Mouse (Mus musculus): Measurements from ENCODE around the gene Pvalb. TPM values are rescaled to one million over a fixed set of nuclear protein-coding genes. Genes with fewer than 3 reads are reported as not detected.
A peak's percentile ranks its signal among the peaks of the same experiment; 100 is the strongest.

Pvalb gene
- polyA plus RNA-seq (2015; fragmentation: Nextera tagmentation; extraction: Ambion mirVana) = 0.25 and 0.28 TPM in 2 replicates

GRCm38 (mm10) chr15:78206312-78206711 is at the start of gene Pvalb:
Gene Pvalb, minus strand, starts transcription at chr15:78206400.
- Histone ChIP-seq H3K9ac (ENCODE audit: low read length) (no peak within 1 kb of the TSS), H3K27me3 (ENCODE audit: control insufficient read depth, insufficient read depth, low read length) (peaks cover 34% of the 10 kb centered on the region), H3K36me3 (ENCODE audit: control insufficient read depth, insufficient read depth, low read length) (no peaks in the 10 kb centered on the region), H3K9me3 (replicated peaks; ENCODE audit: control insufficient read depth, low read length) (no peaks in the 10 kb centered on the region), H3K4me3 (replicated peaks; ENCODE audit: low read length) (no peak within 1 kb of the TSS), H3K4me2 (ENCODE audit: low read depth, low read length) (no peak within 1 kb of the TSS), H3K27ac (ENCODE audit: low read length) (no peak within 1 kb of the TSS), H3K4me1 (ENCODE audit: control insufficient read depth, insufficient read depth, low read length) (no peaks in the 10 kb centered on the region; the same call in 1 of the 2 replicates)
- WGBS = 81% methylated on average over 7 of the region's 7 CpGs
- ATAC-seq (ENCODE audit: insufficient read depth, low FRiP score) = no peak

DNA sequence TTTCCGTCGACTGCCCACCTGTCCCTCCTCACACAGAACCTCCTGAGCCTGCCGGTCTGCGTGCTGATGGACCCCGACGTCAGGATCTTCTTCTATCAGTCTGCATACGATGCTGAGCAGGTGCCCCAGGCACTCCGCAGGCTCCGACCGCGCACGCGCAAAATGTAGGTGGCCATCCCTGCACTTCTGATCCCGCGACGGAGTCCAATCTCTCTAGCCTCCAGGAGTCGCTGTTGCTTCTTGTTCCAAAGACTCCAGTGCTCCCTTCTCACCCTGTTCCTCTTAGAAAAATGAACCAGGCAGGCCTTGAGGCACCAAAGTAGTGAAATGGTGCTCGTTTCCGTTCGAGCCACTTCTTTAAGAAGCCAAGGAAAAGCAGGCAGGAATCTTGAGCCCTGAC is 48.6 kb upstream of the Pvalb start:
- Histone ChIP-seq H3K4me1 (ENCODE audit: control insufficient read depth, insufficient read depth, low read length) (no peaks in the 10 kb centered on the region), H3K9ac (ENCODE audit: low read length) (no peak overlapping the region; the same call in 1 of the 2 replicates), H3K27me3 (ENCODE audit: control insufficient read depth, insufficient read depth, low read length) (no peaks in the 10 kb centered on the region; the same call in 1 of the 2 replicates), H3K9me3 (replicated peaks; ENCODE audit: control insufficient read depth, low read length) (no peaks in the 10 kb centered on the region), H3K36me3 (ENCODE audit: control insufficient read depth, insufficient read depth, low read length) (no peaks in the 10 kb centered on the region), H3K27ac (ENCODE audit: low read length) (no peak overlapping the region), H3K4me2 (ENCODE audit: low read depth, low read length) (no peak overlapping the region), H3K4me3 (replicated peaks; ENCODE audit: low read length) (no peak overlapping the region)
- 18% methylated on average over 20 of the region's 20 CpGs for WGBS
- ATAC-seq (ENCODE audit: insufficient read depth, low FRiP score) = no peak

DNA sequence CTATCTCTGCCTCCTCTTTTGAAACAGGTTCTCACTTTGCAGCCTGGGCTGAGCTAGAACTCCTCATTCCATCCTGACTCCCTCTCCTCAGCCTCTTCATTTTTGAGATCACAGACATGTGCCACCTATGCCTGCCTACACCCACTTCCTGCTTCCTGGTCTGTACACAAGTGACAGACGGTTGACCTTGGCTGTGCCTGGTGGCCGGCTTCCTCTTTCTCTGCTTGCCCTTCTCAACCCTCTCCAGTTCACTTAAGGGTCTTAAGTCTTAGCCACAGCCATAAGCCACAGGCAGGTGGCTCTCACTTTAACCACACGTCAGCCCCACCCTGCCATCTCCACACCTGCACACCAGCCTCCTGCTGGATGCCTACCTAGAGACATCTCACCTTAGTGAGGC is 42.2 kb upstream of the Pvalb start:
- 46% methylated on average over 3 of the region's 3 CpGs for WGBS
- no peak overlapping the region for H3K9ac ChIP-seq (ENCODE audit: low read length)
- ATAC-seq (ENCODE audit: insufficient read depth, low FRiP score) = no peak

DNA sequence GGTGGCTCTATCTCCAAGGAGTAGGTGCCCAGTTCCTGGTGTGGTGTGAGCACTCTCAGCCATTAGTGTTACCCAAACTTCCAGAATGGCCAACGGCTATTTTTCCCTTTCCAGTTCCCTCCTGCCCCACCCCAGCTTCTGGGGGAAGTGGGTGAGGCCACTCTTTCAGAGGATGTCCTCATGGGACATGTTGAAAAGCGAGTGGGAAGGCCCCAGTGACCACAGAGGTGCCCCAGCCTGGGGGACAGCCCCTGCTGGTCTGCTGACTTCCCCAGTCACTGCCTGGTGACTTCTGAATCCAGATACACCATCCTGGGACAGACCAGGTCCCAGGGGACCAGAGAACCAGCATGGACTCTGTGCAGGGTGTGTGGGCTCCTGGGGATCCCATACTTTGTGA is 41.5 kb upstream of the Pvalb start:
- 78% methylated on average over 2 of the region's 2 CpGs for WGBS
- no peaks in the 10 kb centered on the region for H3K27me3 ChIP-seq (ENCODE audit: control insufficient read depth, insufficient read depth, low read length)
- H3K9ac ChIP-seq (ENCODE audit: low read length) = no peak overlapping the region
- no peak for ATAC-seq (ENCODE audit: insufficient read depth, low FRiP score)
- H3K4me3 ChIP-seq (replicated peaks; ENCODE audit: low read length) = no peak overlapping the region
- H3K36me3 ChIP-seq (ENCODE audit: control insufficient read depth, insufficient read depth, low read length) = no peaks in the 10 kb centered on the region
- H3K4me2 ChIP-seq (ENCODE audit: low read depth, low read length) = no peak overlapping the region
- no peaks in the 10 kb centered on the region for H3K4me1 ChIP-seq (ENCODE audit: control insufficient read depth, insufficient read depth, low read length)
- H3K27ac ChIP-seq (ENCODE audit: low read length) = no peak overlapping the region
- H3K9me3 ChIP-seq (replicated peaks; ENCODE audit: control insufficient read depth, low read length) = no peaks in the 10 kb centered on the region

More for the DNA sequence above, 42.2 kb upstream of the Pvalb start:
- Histone ChIP-seq H3K4me3 (replicated peaks; ENCODE audit: low read length) (no peak overlapping the region), H3K4me2 (ENCODE audit: low read depth, low read length) (no peak overlapping the region), H3K27ac (ENCODE audit: low read length) (no peak overlapping the region), H3K4me1 (ENCODE audit: control insufficient read depth, insufficient read depth, low read length) (no peaks in the 10 kb centered on the region), H3K9me3 (replicated peaks; ENCODE audit: control insufficient read depth, low read length) (no peaks in the 10 kb centered on the region), H3K36me3 (ENCODE audit: control insufficient read depth, insufficient read depth, low read length) (no peaks in the 10 kb centered on the region), H3K27me3 (ENCODE audit: control insufficient read depth, insufficient read depth, low read length) (no peaks in the 10 kb centered on the region)

GRCm38 (mm10) chr15:78246143-78247116 is 40.2 kb upstream of the Pvalb start:
- WGBS = 72% methylated on average over 18 of the region's 18 CpGs
- no peak overlapping the region for H3K4me2 ChIP-seq (ENCODE audit: low read depth, low read length)
- H3K27me3 ChIP-seq (ENCODE audit: control insufficient read depth, insufficient read depth, low read length) = no peaks in the 10 kb centered on the region
- ATAC-seq (ENCODE audit: insufficient read depth, low FRiP score) = no peak
- no peaks in the 10 kb centered on the region for H3K4me1 ChIP-seq (ENCODE audit: control insufficient read depth, insufficient read depth, low read length)
- no peak overlapping the region for H3K4me3 ChIP-seq (replicated peaks; ENCODE audit: low read length)
- H3K9me3 ChIP-seq (replicated peaks; ENCODE audit: control insufficient read depth, low read length) = no peaks in the 10 kb centered on the region
- no peaks in the 10 kb centered on the region for H3K36me3 ChIP-seq (ENCODE audit: control insufficient read depth, insufficient read depth, low read length)
- no peak overlapping the region for H3K9ac ChIP-seq (ENCODE audit: low read length)
- H3K27ac ChIP-seq (ENCODE audit: low read length) = no peak overlapping the region

DNA sequence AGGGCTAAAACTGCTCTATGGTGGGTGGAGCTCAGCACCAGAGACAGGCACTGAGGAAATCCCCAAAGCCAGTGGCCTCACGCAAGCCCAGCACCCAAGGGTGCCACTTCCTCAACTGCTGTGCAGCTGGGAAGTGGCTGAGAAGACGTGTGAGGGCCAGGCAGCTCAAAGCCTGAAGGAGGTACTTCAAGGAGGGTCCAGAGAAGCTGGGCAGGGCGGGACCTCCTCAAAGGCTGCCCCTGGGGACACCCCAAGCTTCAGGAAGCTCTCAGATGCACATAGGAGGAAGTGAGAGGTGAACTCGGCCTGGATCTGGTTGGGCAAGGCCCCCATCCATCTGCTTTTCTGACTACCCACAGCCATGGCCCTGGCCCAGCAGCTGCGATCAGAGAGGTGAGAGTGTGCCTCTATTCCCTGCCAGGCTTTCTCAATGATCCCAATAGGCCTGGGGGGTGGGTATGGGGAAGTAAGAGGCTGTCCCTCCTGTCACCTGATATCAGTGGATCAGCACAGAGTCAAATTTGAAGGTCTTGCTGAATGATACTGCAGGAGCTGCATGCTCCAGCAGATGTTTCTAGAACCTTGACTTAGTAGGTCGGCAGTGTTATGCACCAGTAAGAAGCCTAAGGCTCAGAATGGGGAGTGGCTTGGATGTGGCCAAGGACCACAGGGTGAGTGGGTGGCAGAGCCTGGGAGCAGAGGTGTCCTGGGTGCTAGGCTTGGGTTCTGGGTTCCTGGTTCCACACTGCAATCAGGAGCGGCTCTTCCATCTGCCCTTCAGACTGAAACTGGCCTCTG is 38.7 kb upstream of the Pvalb start, which contains the start of gene Ncf4:
Ncf4 (plus strand) TSS at position 107 of the 798 bp plus-strand sequence.
- no peaks in the 10 kb centered on the region for H3K27me3 ChIP-seq (ENCODE audit: control insufficient read depth, insufficient read depth, low read length)
- no peak within 1 kb of the TSS for H3K4me2 ChIP-seq (ENCODE audit: low read depth, low read length)
- H3K27ac ChIP-seq (ENCODE audit: low read length) = peak within 1 kb of the TSS; percentile 71; the same call in 1 of the 2 replicates
- no peak within 1 kb of the TSS for H3K4me3 ChIP-seq (replicated peaks; ENCODE audit: low read length)
- peak within 1 kb of the TSS; percentile 35; the same call in 1 of the 2 replicates for H3K9ac ChIP-seq (ENCODE audit: low read length)
- H3K9me3 ChIP-seq (replicated peaks; ENCODE audit: control insufficient read depth, low read length) = no peaks in the 10 kb centered on the region
- 73% methylated on average over 7 of the region's 7 CpGs for WGBS
- no peaks in the 10 kb centered on the region for H3K36me3 ChIP-seq (ENCODE audit: control insufficient read depth, insufficient read depth, low read length)
- ATAC-seq (ENCODE audit: insufficient read depth, low FRiP score) = no peak
- no peaks in the 10 kb centered on the region for H3K4me1 ChIP-seq (ENCODE audit: control insufficient read depth, insufficient read depth, low read length)

GRCm38 (mm10) chr15:78243774-78244173 is 37.6 kb upstream of the Pvalb start:
- ATAC-seq (ENCODE audit: insufficient read depth, low FRiP score) = peak; percentile 48; the same call in 1 of the 2 replicates
- Histone ChIP-seq H3K27ac (ENCODE audit: low read length) (peak overlapping the region; percentile 71; the same call in 1 of the 2 replicates), H3K9me3 (replicated peaks; ENCODE audit: control insufficient read depth, low read length) (no peaks in the 10 kb centered on the region), H3K27me3 (ENCODE audit: control insufficient read depth, insufficient read depth, low read length) (no peaks in the 10 kb centered on the region), H3K4me3 (replicated peaks; ENCODE audit: low read length) (no peak overlapping the region), H3K4me1 (ENCODE audit: control insufficient read depth, insufficient read depth, low read length) (no peaks in the 10 kb centered on the region), H3K36me3 (ENCODE audit: control insufficient read depth, insufficient read depth, low read length) (no peaks in the 10 kb centered on the region), H3K9ac (ENCODE audit: low read length) (no peak overlapping the region), H3K4me2 (ENCODE audit: low read depth, low read length) (no peak overlapping the region)
- 55% methylated on average over 6 of the region's 6 CpGs for WGBS

DNA sequence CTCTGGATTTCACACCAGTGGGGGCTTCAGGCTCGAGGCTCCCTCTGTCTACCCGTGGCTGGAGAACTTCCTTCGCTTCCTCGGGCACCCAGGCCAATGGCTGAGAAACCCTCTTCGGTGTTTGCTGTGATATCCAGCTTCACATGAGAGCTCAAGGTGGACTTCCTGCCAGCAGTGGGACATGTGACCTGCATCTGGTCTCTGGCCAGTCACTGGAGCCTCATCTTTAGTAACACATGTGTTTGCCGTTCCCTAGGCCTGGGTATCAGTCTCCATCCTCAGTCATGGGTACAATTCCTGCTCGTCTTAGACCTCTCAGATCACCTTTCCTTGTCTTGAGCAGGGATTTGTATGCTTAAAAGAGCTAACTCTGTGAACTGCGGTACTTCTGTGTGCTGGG is 36.9 kb upstream of the Pvalb start:
- Histone ChIP-seq H3K9me3 (replicated peaks; ENCODE audit: control insufficient read depth, low read length) (no peaks in the 10 kb centered on the region), H3K4me1 (ENCODE audit: control insufficient read depth, insufficient read depth, low read length) (no peaks in the 10 kb centered on the region), H3K4me3 (replicated peaks; ENCODE audit: low read length) (no peak overlapping the region), H3K9ac (ENCODE audit: low read length) (peak overlapping the region; percentile 42; the same call in 1 of the 2 replicates), H3K27me3 (ENCODE audit: control insufficient read depth, insufficient read depth, low read length) (no peaks in the 10 kb centered on the region), H3K4me2 (ENCODE audit: low read depth, low read length) (no peak overlapping the region), H3K27ac (ENCODE audit: low read length) (peak overlapping the region; percentile 71), H3K36me3 (ENCODE audit: control insufficient read depth, insufficient read depth, low read length) (no peaks in the 10 kb centered on the region)
- 86% methylated on average over 8 of the region's 8 CpGs for WGBS
- ATAC-seq (ENCODE audit: insufficient read depth, low FRiP score) = no peak
